Mouse (Mus musculus) brain, embryonic 14.5 days (tissue): ENCODE results near the gene Pcnt.

Source experiments
- CTCF ChIP-seq: fragments of 200-500 bp; IDR thresholded peaks from 2 replicates; pipeline ENCODE4 v1.5.1; 2012; ENCODE audit warnings: inconsistent platforms, mild to moderate bottlenecking, moderate library complexity, borderline replicate concordance; ENCODE audit not compliant: insufficient read depth, insufficient read length; ENCODE audit errors: extremely low read depth
- POLR2A ChIP-seq: fragments of 200-500 bp; IDR thresholded peaks from 2 replicates; pipeline ENCODE4 v1.6.1; 2012; ENCODE audit warnings: mild to moderate bottlenecking, inconsistent platforms, borderline replicate concordance; ENCODE audit not compliant: poor library complexity, insufficient read depth, insufficient read length, severe bottlenecking; ENCODE audit errors: extremely low read depth

GRCm38 (mm10) chr10:76433925-76434324, 8.7 kb downstream of the Pcnt start:
- TF ChIP-seq CTCF: no peak
- no peak for TF ChIP-seq POLR2A
